Mouse (Mus musculus) heart, embryonic 14.5 days (tissue): ENCODE data around the gene Cdkn2c. TPM values are rescaled to one million over a fixed set of nuclear protein-coding genes. Genes with fewer than 3 reads are reported as not detected.

Experiments
- ATAC-seq: fragments of 200-750 bp; cut with Nextera tagmentation; 2 replicates; pipeline ENCODE4 v1.8.0; 2017; ENCODE audit warnings: low read depth, moderate TSS enrichment; ENCODE audit not compliant: insufficient number of reproducible peaks, insufficient read depth, low FRiP score
- H3K27ac ChIP-seq, 2 experiments: fragments of 200-500 bp in 1 of 2; fragments of 300-500 bp in 1 of 2; sonication (generic) in 1 of 2; replicated peaks in 1 of 2; 2 replicates each; pipeline ENCODE4 v1.5.1; 2012 to 2014; ENCODE audit warnings: low read depth in 2 of 2, low read length in 2 of 2, control low read depth in 1 of 2, mild to moderate bottlenecking in 1 of 2, mixed read lengths in 1 of 2; ENCODE audit not compliant: control insufficient read depth in 1 of 2, insufficient read depth in 1 of 2
- H3K27me3 ChIP-seq: fragments of 300-500 bp; sonication (generic); 2 replicates; pipeline ENCODE4 v1.6.1; 2014; ENCODE audit warnings: mild to moderate bottlenecking, low read length, control low read depth; ENCODE audit not compliant: control insufficient read depth, insufficient read depth
- H3K36me3 ChIP-seq: fragments of 300-500 bp; sonication (generic); 2 replicates; pipeline ENCODE4 v1.6.1; 2014; ENCODE audit warnings: mild to moderate bottlenecking, control low read depth, low read length, mixed read lengths; ENCODE audit not compliant: control insufficient read depth, insufficient read depth
- H3K4me1 ChIP-seq, 2 experiments: fragments of 200-500 bp in 1 of 2; fragments of 300-500 bp in 1 of 2; sonication (generic) in 1 of 2; 2 replicates each; pipeline ENCODE4 v1.6.1; 2012 to 2014; ENCODE audit warnings: low read length in 2 of 2, control low read depth in 1 of 2, mixed read lengths in 1 of 2; ENCODE audit not compliant: control insufficient read depth in 2 of 2, insufficient read depth in 2 of 2
- H3K4me2 ChIP-seq: fragments of 300-500 bp; sonication (generic); 2 replicates; pipeline ENCODE4 v1.6.1; 2014; ENCODE audit warnings: mild to moderate bottlenecking, low read length
- H3K4me3 ChIP-seq, 2 experiments: fragments of 200-500 bp in 1 of 2; fragments of 300-500 bp in 1 of 2; sonication (generic) in 1 of 2; 2 replicates each; pipeline ENCODE4 v1.5.1; 2012 to 2014; ENCODE audit warnings: low read length in 2 of 2, mild to moderate bottlenecking in 2 of 2, control low read depth in 1 of 2, low read depth in 1 of 2, moderate library complexity in 1 of 2; ENCODE audit not compliant: control insufficient read depth in 1 of 2, insufficient read depth in 1 of 2
- H3K9ac ChIP-seq: fragments of 300-500 bp; sonication (generic); 2 replicates; pipeline ENCODE4 v1.6.1; 2014; ENCODE audit warnings: mild to moderate bottlenecking, low read length
- H3K9me3 ChIP-seq: fragments of 300-500 bp; sonication (generic); 2 replicates; pipeline ENCODE4 v1.6.1; 2016; ENCODE audit warnings: low read length, control low read depth; ENCODE audit not compliant: control insufficient read depth
- WGBS: fragments of 180-500 bp; shearing (Covaris S2); extraction: QIAGEN DNeasy Blood & Tissue Kit; methylation state at CpG from one replicate; pipeline ENCODE4 v1.1.7; 2014; 5-methylcytosine and 5-hydroxymethylcytosine counted together
- polyA plus RNA-seq: library from polyadenylated mRNA; unstranded; fragments of >200 nt; fragmentation: Nextera tagmentation; extraction: Ambion mirVana; gene quantifications from 2 replicates; pipeline ENCODE4 v1.2.1, GENCODE M21; 2014

Cdkn2c gene
- polyA plus RNA-seq, 1 experiment from 2014 or later: 15.3 TPM

DNA sequence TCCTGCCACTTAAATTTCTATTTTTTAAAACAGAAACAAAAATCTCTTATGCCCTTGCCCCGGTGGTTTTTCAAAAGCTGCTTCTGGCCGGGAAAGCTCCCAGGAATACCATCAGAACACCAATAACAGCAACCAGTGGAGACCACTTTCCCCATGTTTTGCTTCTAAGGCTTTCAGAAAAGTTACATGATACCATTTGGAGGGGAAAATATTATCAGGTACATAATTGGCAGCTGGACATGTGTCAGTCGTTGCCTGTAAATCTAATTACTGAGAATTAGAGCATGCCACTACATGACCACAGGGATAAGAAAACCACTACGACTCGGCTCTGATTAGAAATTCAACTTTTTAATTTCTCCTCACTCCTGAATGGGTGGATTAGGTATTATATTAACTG is 2.9 kb downstream of the Cdkn2c start:
- no peak for ATAC-seq
- Histone ChIP-seq H3K4me1 (peaks cover 2 to 14% of the 10 kb centered on the region in 2 experiments), H3K36me3 (no peaks in the 10 kb centered on the region), H3K27me3 (peaks cover 27% of the 10 kb centered on the region), H3K9me3 (no peaks in the 10 kb centered on the region), H3K4me3 (peak overlapping the region in 1 of 2 experiments; percentile 91; a peak in 2 of 4 replicates), H3K9ac (no peak overlapping the region), H3K27ac (no peak overlapping the region), H3K4me2 (peak overlapping the region; percentile 96)
- 33% methylated on average over 5 of the region's 5 CpGs for WGBS

DNA sequence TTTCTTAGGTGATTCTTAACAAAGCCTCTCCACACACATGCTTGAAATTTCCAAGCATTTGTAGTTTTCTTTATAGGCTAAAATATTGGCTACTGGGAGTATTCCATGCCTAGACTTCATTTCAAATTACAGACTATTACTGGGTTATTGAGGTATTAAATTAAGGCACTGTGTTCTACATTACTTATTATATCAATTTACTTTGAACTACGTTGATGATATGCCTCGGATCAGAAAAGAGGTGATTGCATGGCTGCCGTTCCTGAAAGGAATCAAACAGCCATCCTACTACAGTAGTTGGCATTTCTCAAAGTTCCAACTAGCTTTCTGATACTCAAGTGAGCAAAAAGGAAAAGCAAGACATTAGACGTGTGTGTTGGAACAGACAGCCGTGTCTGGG is 4.7 kb downstream of the Cdkn2c start:
- no peak overlapping the region for H3K4me3 ChIP-seq
- no peak overlapping the region for H3K9ac ChIP-seq
- WGBS: 42% methylated on average over 5 of the region's 5 CpGs
- H3K27ac ChIP-seq: no peak overlapping the region
- H3K4me1 ChIP-seq: peaks cover 4 to 17% of the 10 kb centered on the region in 2 experiments
- no peaks in the 10 kb centered on the region for H3K36me3 ChIP-seq
- peaks cover 39% of the 10 kb centered on the region for H3K27me3 ChIP-seq
- no peak for ATAC-seq
- no peak overlapping the region for H3K4me2 ChIP-seq
- H3K9me3 ChIP-seq: no peaks in the 10 kb centered on the region

DNA sequence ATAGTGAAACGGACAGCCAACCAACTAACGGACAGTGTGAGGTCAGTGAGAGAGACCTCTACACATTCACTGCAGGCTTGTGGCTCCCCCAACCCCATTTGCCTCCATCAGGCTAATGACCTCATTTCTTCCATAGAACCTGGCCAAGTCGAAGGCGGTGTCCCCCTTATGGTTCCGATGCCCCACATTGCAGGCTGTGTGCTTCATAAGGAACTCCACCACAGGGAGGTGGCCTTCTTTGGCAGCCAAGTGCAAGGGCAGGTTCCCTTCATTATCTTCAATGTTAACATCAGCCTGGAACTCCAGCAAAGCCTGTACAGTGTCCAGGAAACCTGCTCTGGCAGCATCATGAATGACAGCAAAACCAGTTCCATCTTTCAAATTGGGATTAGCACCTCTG is 5.8 kb downstream of the Cdkn2c start:
- Histone ChIP-seq H3K4me3 (no peak overlapping the region), H3K9me3 (no peaks in the 10 kb centered on the region), H3K27ac (no peak overlapping the region), H3K4me1 (peaks cover 2 to 15% of the 10 kb centered on the region in 2 experiments; a peak in 2 of 4 replicates), H3K27me3 (peaks cover 50% of the 10 kb centered on the region), H3K4me2 (no peak overlapping the region), H3K9ac (no peak overlapping the region), H3K36me3 (no peaks in the 10 kb centered on the region)
- no peak for ATAC-seq
- 50% methylated on average over 5 of the region's 5 CpGs for WGBS

GRCm38 (mm10) chr4:109660568-109660967 is 6.4 kb downstream of the Cdkn2c start:
- H3K27me3 ChIP-seq: peaks cover 53% of the 10 kb centered on the region
- no peak for ATAC-seq

GRCm38 (mm10) chr4:109659571-109659970 is 7.4 kb downstream of the Cdkn2c start:
- Histone ChIP-seq H3K4me3 (no peak overlapping the region), H3K4me2 (no peak overlapping the region), H3K27me3 (peaks cover 63% of the 10 kb centered on the region), H3K9ac (no peak overlapping the region), H3K27ac (no peak overlapping the region), H3K36me3 (no peaks in the 10 kb centered on the region), H3K4me1 (peaks cover 2 to 12% of the 10 kb centered on the region in 2 experiments; a peak in 2 of 4 replicates), H3K9me3 (no peaks in the 10 kb centered on the region)
- ATAC-seq: no peak
- 54% methylated on average over 2 of the region's 2 CpGs for WGBS

More at GRCm38 (mm10) chr4:109660568-109660967, 6.4 kb downstream of the Cdkn2c start:
- Histone ChIP-seq H3K9ac (no peak overlapping the region), H3K36me3 (no peaks in the 10 kb centered on the region), H3K4me3 (no peak overlapping the region), H3K9me3 (no peaks in the 10 kb centered on the region), H3K27ac (no peak overlapping the region), H3K4me2 (no peak overlapping the region), H3K4me1 (peaks cover 2 to 15% of the 10 kb centered on the region in 2 experiments; a peak in 2 of 4 replicates)
- WGBS: 67% methylated on average over 3 of the region's 3 CpGs

GRCm38 (mm10) chr4:109658826-109659225 is 8.2 kb downstream of the Cdkn2c start:
- Histone ChIP-seq H3K27me3 (peaks cover 64% of the 10 kb centered on the region), H3K9ac (no peak overlapping the region), H3K27ac (no peak overlapping the region), H3K4me1 (peaks cover 2 to 8% of the 10 kb centered on the region in 2 experiments; a peak in 2 of 4 replicates), H3K36me3 (no peaks in the 10 kb centered on the region), H3K9me3 (no peaks in the 10 kb centered on the region), H3K4me3 (no peak overlapping the region), H3K4me2 (no peak overlapping the region)
- no peak for ATAC-seq
- WGBS: 19% methylated on average over 8 of the region's 8 CpGs

GRCm38 (mm10) chr4:109657851-109658500 is 9.0 kb downstream of the Cdkn2c start:
- ATAC-seq: no peak
- Histone ChIP-seq H3K27ac (no peak overlapping the region), H3K9me3 (no peaks in the 10 kb centered on the region), H3K4me1 (peaks cover 2 to 7% of the 10 kb centered on the region in 2 experiments; a peak in 2 of 4 replicates), H3K36me3 (no peaks in the 10 kb centered on the region), H3K27me3 (peaks cover 64% of the 10 kb centered on the region), H3K4me2 (peak overlapping the region; percentile 99), H3K4me3 (peak overlapping the region; percentile 45 to 55), H3K9ac (peak overlapping the region; percentile 68; the same call in 1 of the 2 replicates)
- 4% methylated on average over 20 of the region's 20 CpGs for WGBS
